Mouse (Mus musculus): ENCODE measurements around the gene Slit3. TPM values are rescaled to one million over a fixed set of nuclear protein-coding genes. Genes with fewer than 3 reads are reported as not detected.

Gene Slit3
- total RNA-seq, 2 experiments from 2014 or later: 33.0 to 56.8 TPM

- DNase-seq: no peak
These were observed 345.7 kb downstream of the Slit3 start for GRCm38 (mm10) chr11:35466701-35467100.

DNA sequence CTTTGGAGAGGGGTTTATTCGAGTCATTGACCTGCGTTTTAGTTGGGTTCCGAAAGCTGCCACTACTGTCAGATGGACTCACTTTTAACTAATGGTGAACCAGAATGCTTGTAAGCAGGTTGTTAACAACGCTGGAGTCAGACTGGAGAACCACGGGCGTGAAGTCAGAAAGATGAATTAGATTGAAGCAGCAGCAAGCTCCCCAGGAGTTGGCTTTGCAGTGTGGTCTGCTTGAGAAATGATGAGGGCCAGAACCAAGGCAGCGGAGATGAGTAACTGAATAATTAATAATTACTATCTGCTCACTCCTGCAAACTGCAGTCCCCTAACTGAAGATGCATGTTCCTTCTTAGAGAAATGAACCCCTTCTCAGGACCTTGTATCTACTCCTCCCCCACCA lies 347.8 kb downstream of the Slit3 start:
- no peak for DNase-seq

GRCm38 (mm10) chr11:35469940-35470339 lies 348.9 kb downstream of the Slit3 start:
- DNase-seq: no peak

GRCm38 (mm10) chr11:35470853-35471252 lies 349.8 kb downstream of the Slit3 start:
- no peak for DNase-seq

DNA sequence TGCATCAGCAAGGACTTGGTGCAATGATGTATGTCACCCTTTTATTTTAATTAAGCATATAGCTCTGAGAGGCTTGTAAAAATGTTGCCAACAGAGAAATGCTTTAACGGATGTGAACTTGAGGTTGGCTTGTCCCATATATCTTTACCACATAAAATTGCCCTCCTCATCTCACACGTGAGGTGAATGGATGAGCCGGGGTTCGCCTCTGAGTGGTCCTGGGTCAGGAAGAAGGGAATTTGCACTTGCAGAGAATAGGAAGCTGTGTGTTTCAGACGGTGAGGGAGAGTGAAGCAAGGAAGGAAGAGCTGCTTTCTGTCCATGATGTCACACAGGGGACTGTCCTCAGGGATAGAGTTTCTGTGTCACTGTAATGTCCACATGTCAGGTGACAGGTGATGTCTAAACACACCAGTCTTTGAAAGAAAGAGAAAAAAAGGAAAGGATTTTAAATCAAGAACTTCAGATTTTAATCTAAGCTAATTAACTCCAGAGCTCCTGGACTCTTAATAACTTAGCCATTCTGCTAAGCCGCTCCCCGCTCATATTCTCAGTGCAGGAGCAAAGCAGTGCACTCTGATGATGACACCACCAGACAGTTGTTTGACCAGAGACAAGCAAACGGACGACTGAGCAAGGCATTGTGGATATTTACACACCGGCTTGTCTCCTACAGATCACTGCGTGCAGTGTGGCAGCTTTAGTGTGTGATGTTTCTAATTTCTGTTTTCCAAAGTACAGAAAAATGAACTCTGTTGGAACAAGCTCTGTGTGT lies 352.0 kb downstream of the Slit3 start:
- no peak for DNase-seq

DNA sequence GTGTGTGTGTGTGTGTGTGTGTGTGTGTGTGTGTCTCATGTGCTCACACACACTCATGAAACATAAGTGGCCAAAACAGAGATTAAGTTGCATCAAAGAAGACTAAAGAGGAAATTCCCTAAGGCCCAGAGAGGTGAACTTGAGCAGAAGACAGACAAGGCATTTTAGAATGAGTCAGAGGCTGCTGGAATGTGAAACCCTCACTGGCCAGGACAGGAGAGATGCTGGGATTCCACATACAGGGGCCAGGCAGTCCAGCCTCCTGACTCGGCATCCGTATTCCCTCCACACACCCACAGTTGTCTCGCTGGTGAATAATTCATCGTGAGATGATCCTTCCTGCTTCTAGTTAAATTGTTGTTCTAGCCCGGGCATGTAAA lies 352.6 kb downstream of the Slit3 start:
- DNase-seq: no peak

GRCm38 (mm10) chr11:35480146-35480545 lies 359.1 kb downstream of the Slit3 start:
- no peak for DNase-seq

DNA sequence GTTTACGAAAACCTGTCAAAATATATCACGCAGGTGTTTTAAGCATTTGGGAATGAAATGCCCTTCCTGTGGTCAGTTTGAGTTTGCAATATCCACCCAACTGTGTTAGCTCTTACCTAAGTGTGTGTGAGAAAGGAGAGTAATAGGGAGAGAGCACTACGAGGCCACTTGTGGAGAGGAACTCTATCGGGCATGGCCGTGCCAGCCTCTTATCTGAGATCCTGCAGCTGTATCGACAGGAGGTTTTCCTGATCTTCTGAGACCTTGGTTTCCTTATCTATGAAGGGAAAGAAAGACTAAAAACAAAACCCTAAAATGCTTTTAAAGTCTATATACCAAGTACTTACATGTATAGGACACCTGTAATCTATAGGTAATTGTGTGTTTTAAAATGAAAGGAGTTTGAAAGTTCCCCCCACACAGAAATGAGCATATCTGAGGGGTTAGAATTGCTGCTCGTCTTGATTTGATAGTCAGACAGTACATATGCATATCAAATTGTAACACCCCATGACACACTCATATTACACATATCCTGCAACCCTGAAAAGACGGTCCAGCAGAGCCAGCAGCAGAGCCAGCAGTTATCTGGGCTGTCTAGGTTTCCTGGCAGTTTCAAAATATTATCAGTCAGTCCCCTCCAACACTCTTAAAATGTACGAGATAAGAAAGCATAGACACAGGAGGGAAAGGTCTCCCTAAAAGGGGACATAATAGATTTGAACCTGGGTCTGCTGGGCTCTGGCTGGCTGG lies 360.8 kb downstream of the Slit3 start:
- DNase-seq: no peak

- no peak for DNase-seq
These were observed 366.9 kb downstream of the Slit3 start for GRCm38 (mm10) chr11:35487966-35488365.

- no peak for DNase-seq
These were observed 370.7 kb downstream of the Slit3 start for GRCm38 (mm10) chr11:35491701-35492100.

DNA sequence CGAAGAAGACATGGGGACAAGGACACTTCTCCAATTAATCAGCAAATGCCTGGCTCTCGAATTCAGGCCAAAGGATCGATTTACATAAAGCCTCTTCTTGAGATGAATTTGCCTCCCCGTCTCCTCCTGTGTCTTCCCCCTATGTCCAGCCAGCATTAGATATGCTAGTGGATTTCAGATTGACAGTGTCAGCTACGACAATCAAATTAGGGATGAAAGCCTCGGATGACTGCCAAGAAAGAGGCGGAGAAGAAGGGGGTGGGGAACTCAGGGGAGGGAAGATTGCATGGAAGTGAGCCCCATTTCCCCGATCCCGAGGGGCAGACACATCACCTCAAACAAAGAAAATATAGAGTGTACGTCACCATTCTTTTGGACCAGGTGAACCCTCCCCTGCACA lies 375.9 kb downstream of the Slit3 start:
- DNase-seq: no peak

- DNase-seq: no peak
These were observed 376.9 kb downstream of the Slit3 start for GRCm38 (mm10) chr11:35497961-35498360.

DNA sequence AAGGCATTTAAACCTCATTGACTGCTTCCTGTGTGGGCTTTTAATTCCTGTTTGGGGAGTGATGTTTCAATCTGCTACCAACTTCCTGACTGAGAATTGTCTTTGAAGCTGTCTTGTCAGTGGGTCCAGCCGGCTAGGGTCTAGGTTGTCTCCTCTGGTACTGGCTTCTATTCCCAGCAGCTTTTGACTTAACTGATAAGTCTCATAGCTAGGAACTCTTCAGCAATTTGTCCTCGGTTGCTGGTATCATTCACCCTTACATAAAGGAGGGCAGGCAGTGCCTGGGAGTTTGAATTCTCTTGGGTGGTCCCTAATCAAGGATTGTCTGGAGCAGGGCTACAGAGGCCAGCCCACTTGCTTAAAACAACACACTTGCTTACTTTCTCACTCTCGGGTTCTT lies 381.1 kb downstream of the Slit3 start:
- no peak for DNase-seq

DNA sequence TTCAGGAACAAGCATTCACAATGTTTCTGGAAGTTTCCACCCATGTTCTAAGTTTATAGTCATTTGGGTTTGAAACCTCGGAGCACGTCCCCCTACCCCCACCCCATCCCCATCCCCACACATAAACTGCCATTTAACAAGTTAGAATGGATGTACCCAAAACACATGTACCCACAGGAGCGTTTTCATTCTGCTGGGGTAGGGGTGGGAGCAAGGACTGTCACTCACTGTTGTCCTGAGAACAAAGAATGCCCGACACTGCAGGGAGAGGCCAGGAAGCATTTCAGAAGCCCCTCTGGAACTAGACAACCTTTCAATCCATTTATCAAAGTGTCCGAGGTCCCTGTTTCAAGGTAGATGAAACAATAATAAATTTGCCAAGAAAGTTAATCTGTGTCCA lies 383.0 kb downstream of the Slit3 start:
- DNase-seq: no peak

DNA sequence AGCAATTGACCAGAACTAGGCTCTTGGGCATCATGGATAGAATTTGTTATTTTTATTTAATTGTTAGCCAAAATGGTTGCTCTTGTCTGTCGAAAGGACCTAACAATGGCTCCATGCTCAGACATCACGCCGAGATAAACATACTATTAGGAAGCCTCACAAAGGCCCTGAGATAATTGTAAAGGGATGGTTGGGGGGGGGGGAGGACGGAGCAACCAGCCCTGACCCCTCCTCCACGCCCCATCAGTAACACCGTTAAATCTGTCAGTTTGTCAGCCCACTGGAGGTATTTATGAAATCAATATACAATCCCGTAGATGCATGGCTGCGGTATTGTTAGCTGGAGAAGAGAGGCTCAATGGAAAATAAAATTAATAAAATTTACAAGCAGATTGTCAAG lies 383.9 kb downstream of the Slit3 start:
- DNase-seq: no peak

DNA sequence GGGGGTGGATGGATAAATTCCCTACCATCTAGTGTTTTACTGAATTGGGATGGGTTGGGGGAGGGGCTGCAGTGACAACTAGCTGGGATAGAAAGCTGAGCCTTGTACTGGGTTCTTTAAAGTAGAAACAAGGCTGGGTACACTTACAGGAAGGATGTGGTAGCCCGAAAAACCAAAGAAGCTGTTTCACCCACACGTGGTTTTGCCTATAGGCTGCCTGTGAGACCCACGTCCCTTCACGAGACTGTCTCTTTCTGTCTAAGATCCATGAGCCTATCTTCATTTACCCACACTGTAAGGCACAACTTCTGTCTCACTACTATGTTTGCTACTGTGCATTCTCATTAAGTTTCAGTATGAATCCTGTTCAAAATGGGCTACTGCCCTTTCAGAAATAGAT lies 384.3 kb downstream of the Slit3 start:
- no peak for DNase-seq

- DNase-seq: no peak
These were observed 384.8 kb downstream of the Slit3 start for GRCm38 (mm10) chr11:35505817-35506216.

DNA sequence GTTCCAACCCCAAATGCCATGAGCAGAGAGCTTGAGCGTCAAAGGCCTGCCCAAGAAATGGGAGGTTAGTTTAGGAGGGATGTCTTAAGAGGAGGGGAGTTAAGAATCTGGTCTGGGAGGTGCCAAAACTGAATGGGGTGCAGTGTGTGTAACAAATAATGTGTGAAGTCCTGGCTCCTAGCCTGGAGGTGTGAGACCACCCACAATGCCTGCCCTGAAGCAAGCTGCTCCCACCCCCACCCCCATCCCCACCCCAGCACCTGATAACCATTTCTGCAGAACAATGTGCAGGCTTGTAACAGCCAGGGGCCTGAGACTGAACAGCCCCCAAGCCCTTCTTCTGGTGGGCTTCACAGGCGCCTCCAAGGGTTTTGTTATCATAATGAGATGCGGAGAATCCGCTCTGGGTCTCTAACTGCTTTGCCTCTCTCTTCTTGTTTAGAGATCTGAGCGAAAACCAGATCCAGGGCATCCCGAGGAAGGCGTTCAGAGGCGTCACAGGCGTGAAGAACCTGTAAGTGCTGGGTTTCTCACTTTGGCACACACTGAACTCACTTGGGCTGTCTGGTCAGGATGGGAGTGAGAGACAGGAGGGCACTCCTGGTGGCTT lies 386.9 kb downstream of the Slit3 start:
- DNase-seq: no peak

- no peak for DNase-seq
These were observed 391.7 kb downstream of the Slit3 start for GRCm38 (mm10) chr11:35512686-35513085.

DNA sequence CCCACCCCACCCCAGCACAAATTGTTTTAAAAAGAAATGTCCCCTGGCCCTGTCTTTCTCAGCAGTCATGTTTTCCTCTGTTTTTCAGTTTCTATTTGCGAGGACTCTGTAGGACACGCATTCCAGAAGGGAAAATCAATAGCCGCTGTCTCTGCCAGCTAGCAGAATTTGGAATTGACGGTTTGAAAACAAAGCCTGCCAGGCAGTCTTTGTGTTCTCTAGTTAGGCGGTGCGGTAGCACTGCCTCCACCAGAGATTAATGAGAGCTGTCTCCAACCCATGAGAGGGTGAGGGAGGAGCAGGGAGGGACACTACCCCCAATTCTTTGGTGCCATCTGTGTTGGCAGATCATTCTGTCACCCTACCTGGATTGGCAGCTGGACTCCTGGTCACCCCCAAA lies 392.3 kb downstream of the Slit3 start:
- DNase-seq: no peak

DNA sequence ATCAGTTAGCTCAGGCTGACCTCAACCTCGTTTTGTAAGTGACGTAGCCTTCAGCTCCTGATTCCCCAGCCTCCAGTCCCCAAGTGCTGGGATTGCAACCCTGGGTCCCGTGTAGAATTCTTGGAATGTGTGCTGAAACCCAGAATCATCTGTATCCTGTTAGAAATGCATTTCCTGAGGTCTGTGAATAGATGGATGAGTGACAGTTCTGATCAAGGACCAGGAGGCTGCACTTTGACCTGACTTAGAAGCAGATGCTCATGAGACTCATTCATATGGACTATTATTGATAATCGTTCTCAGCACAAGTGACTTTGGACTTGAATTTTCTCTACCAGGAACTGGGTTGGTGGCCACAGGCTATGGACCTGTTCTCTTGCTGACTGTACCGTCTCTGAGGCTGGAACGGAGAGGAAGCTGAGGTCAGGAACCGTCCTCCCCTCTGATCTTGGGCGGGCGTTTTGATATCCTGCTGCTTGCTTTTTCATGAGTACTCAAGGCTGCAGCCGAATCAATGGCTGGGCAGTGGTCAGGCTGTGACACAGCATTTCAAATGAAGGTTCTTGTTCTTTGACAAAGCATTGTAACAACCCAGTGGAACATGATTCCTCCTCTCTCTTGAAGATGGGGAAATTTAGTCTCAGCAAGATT lies 401.9 kb downstream of the Slit3 start:
- no peak for DNase-seq

- no peak for DNase-seq
These were observed 402.7 kb downstream of the Slit3 start for GRCm38 (mm10) chr11:35523773-35524172.
